Mouse (Mus musculus): ENCODE measurements around the gene Pip5k1a.

GRCm38 (mm10) chr3:95107898-95108297 lies 1.2 kb upstream of the Pip5k1a start:
- TF ChIP-seq POLR2A (IDR thresholded peaks at IDR 0.05; ENCODE audit: extremely low read depth, insufficient read depth, low read length) (no peak), CTCF (IDR thresholded peaks at IDR 0.05; ENCODE audit: extremely low read depth, insufficient read depth, low read length) (no peak)

Measured in cortical plate, adult 2 months (tissue).